8 mouse cellular contexts compared by ENCODE assay signal in the genomic region with DNA sequence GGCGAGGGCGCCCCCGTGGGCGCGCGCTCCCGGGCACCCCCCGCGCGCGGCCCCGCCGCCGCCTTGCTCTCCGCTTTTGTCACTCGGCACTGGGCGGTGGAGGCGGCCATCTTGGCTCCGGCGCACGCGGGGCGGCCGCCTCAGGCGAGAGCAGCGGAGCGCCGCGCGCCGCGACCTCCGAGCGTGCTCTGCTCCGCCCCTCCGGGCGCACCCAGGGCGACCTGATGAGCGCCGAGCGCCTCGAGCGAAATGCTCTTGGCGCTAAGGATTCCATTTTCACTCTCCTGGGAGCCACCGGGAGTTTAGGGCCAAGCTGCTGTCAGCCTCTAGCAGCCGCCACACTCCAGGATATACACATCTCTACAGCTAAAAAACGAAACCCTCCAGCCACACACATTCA. TPM values are rescaled to one million over a fixed set of nuclear protein-coding genes. Genes with fewer than 3 reads are reported as not detected.
DNase-seq lines count a peak whose midpoint lies in the region; ATAC-seq and TF ChIP-seq lines count a peak whose summit lies in the region.

No protein-coding gene starts in this region.

- under 1% methylated on average over 43 of the region's 47 CpGs for WGBS in forebrain, embryonic 10.5 days
- 0% methylated on average over 33 of the region's 47 CpGs for whole genome bisulfite sequencing in heart, embryonic 16.5 days
- 1% methylated on average over 36 of the region's 47 CpGs for WGBS in liver, postnatal 0 days (ENCODE audit: insufficient replicate concordance)
- WGBS in neural tube, embryonic 14.5 days: under 1% methylated on average over 45 of the region's 47 CpGs

- H3K27ac ChIP-seq in CH12.LX (ENCODE audit: insufficient read depth, low read depth): no peak overlapping the region
- H3K27ac ChIP-seq in forebrain, embryonic 10.5 days: peak overlapping the region; percentile 97
- peak overlapping the region; percentile 85 for H3K27ac ChIP-seq in heart, embryonic 16.5 days (ENCODE audit: low read length)
- peak overlapping the region; percentile 74 for H3K27ac ChIP-seq in liver, postnatal 0 days (ENCODE audit: low read depth)
- H3K27ac ChIP-seq in neural tube, embryonic 14.5 days (ENCODE audit: low read depth, low read length): peak overlapping the region; percentile 76

- H3K79me2 ChIP-seq in CH12.LX (replicated peaks; ENCODE audit: control insufficient read depth, extremely low read depth, insufficient read depth, poor library complexity, severe bottlenecking): peaks cover 22% of the 10 kb centered on the region

- in situ Hi-C loops in CH12.LX (cut with MboI; ENCODE audit: low pct_ligation_motif_present, low pct_unique_long_range_greater_than_20kb, low sequenced_read_pairs): no loop called here

- peaks cover 24 to 39% of the 10 kb centered on the region in 2 experiments for H3K36me3 ChIP-seq in CH12.LX (replicated peaks in 1 of 2; ENCODE audit: control insufficient read depth in 1 of 2, insufficient read depth in 1 of 2, low read length in 1 of 2)
- H3K36me3 ChIP-seq in forebrain, embryonic 10.5 days (replicated peaks): peaks cover 42% of the 10 kb centered on the region
- H3K36me3 ChIP-seq in heart, embryonic 16.5 days (ENCODE audit: control insufficient read depth, insufficient read depth): peaks cover 18% of the 10 kb centered on the region
- peaks cover 24% of the 10 kb centered on the region for H3K36me3 ChIP-seq in liver, postnatal 0 days (replicated peaks; ENCODE audit: insufficient read depth, low read length)
- peaks cover 28% of the 10 kb centered on the region for H3K36me3 ChIP-seq in neural tube, embryonic 14.5 days (ENCODE audit: control insufficient read depth, insufficient read depth, low read length)

- no peak for TF ChIP-seq EP300 in CH12.LX (IDR thresholded peaks at IDR 0.05; ENCODE audit: low read length)
- TF ChIP-seq EP300 in liver, postnatal 0 days (IDR thresholded peaks at IDR 0.05; ENCODE audit: low read depth): no peak

- TF ChIP-seq POLR2A in CH12.LX (IDR thresholded peaks at IDR 0.05; ENCODE audit: low read depth, low read length): peak; percentile 53; the same call in 1 of the 2 replicates

- H3K9ac ChIP-seq in CH12.LX (ENCODE audit: insufficient read depth, low read depth): peak overlapping the region; percentile 93
- H3K9ac ChIP-seq in heart, embryonic 16.5 days (ENCODE audit: low read length): peak overlapping the region; percentile 96
- H3K9ac ChIP-seq in liver, postnatal 0 days (replicated peaks): peak overlapping the region; percentile 95
- H3K9ac ChIP-seq in neural tube, embryonic 14.5 days (replicated peaks; ENCODE audit: low read depth, low read length): peak overlapping the region; percentile 92

- DNase-seq in CH12.LX (ENCODE audit: extremely low read depth): peak; percentile 79
- peak; percentile 76 for DNase-seq in c-Kit-negative CD71-positive TER-119-positive erythroid progenitor cells, embryonic 14.5 days (ENCODE audit: low read depth, low spot score)
- peak; percentile 85 for DNase-seq in forebrain, embryonic 10.5 days (ENCODE audit: extremely low spot score, low spot score)
- peak; percentile 91 to 95 for DNase-seq in kidney, postnatal 36 days
- peak; percentile 90 for DNase-seq in liver, postnatal 0 days
- peak; percentile 94 for DNase-seq in testis, postnatal 10 days (ENCODE audit: low spot score)

- H3K27me3 ChIP-seq in CH12.LX (replicated peaks): no peaks in the 10 kb centered on the region
- peaks cover 4% of the 10 kb centered on the region; the same call in 1 of the 2 replicates for H3K27me3 ChIP-seq in forebrain, embryonic 10.5 days (ENCODE audit: poor library complexity, severe bottlenecking)
- H3K27me3 ChIP-seq in heart, embryonic 16.5 days (ENCODE audit: control insufficient read depth, insufficient read depth, low read length): no peaks in the 10 kb centered on the region
- no peaks in the 10 kb centered on the region for H3K27me3 ChIP-seq in liver, postnatal 0 days (ENCODE audit: insufficient read depth, low read length)
- H3K27me3 ChIP-seq in neural tube, embryonic 14.5 days (ENCODE audit: control insufficient read depth, insufficient read depth, low read length): no peaks in the 10 kb centered on the region

- no peak for TF ChIP-seq RAD21 in CH12.LX (IDR thresholded peaks at IDR 0.05; ENCODE audit: low read depth, low read length)

- dilution Hi-C loops in CH12.LX (cut with MboI; ENCODE audit: extremely low pct_ligation_motif_present, extremely low pct_unique_long_range_greater_than_20kb, low sequenced_read_pairs): no loop called here

- peak overlapping the region; percentile 70 to 87 (median 86) for H3K4me3 ChIP-seq in CH12.LX (replicated peaks in 1 of 3; ENCODE audit: low read depth in 2 of 3, low read length in 2 of 3, poor library complexity in 1 of 3)
- H3K4me3 ChIP-seq in forebrain, embryonic 10.5 days: peak overlapping the region; percentile 96
- H3K4me3 ChIP-seq in heart, embryonic 16.5 days (ENCODE audit: low read length): peak overlapping the region; percentile 97
- H3K4me3 ChIP-seq in liver, postnatal 0 days (ENCODE audit: low read depth, low read length): peak overlapping the region; percentile 93
- peak overlapping the region; percentile 92 for H3K4me3 ChIP-seq in neural tube, embryonic 14.5 days (ENCODE audit: low read depth, low read length)

- H3K4me2 ChIP-seq in CH12.LX (ENCODE audit: insufficient read depth, low read depth, poor library complexity, severe bottlenecking): peak overlapping the region; percentile 72
- H3K4me2 ChIP-seq in heart, embryonic 16.5 days (ENCODE audit: low read depth, low read length): peak overlapping the region; percentile 65
- peak overlapping the region; percentile 78 for H3K4me2 ChIP-seq in liver, postnatal 0 days (ENCODE audit: low read depth, low read length)
- H3K4me2 ChIP-seq in neural tube, embryonic 14.5 days (ENCODE audit: low read depth, low read length): peak overlapping the region; percentile 57

- peak; percentile 91 for ATAC-seq in heart, embryonic 16.5 days (replicated peaks; ENCODE audit: extremely low read depth, insufficient read depth, low FRiP score)
- peak; percentile 94 for ATAC-seq in liver, postnatal 0 days
- ATAC-seq in neural tube, embryonic 14.5 days (ENCODE audit: low read depth): peak; percentile 96

- H3K4me1 ChIP-seq in CH12.LX (ENCODE audit: control insufficient read depth in 1 of 2, insufficient read depth in 2 of 2): peaks cover 9 to 24% of the 10 kb centered on the region in 2 experiments
- H3K4me1 ChIP-seq in forebrain, embryonic 10.5 days: peaks cover 45% of the 10 kb centered on the region
- H3K4me1 ChIP-seq in heart, embryonic 16.5 days (ENCODE audit: control insufficient read depth, insufficient read depth, low read length): peaks cover 17% of the 10 kb centered on the region
- peaks cover 33% of the 10 kb centered on the region for H3K4me1 ChIP-seq in liver, postnatal 0 days (ENCODE audit: insufficient read depth)
- H3K4me1 ChIP-seq in neural tube, embryonic 14.5 days (ENCODE audit: control insufficient read depth, insufficient read depth, low read length): peaks cover 20% of the 10 kb centered on the region

- H3K9me3 ChIP-seq in CH12.LX (replicated peaks; ENCODE audit: low read length): no peaks in the 10 kb centered on the region
- H3K9me3 ChIP-seq in forebrain, embryonic 10.5 days: no peaks in the 10 kb centered on the region
- H3K9me3 ChIP-seq in heart, embryonic 16.5 days (replicated peaks; ENCODE audit: control insufficient read depth, low read length): no peaks in the 10 kb centered on the region
- no peaks in the 10 kb centered on the region for H3K9me3 ChIP-seq in liver, postnatal 0 days (ENCODE audit: low read length)
- H3K9me3 ChIP-seq in neural tube, embryonic 14.5 days (ENCODE audit: control insufficient read depth, low read length): no peaks in the 10 kb centered on the region

- TF ChIP-seq CTCF in CH12.LX (conservative IDR thresholded peaks at IDR 0.05 in 1 of 2, IDR thresholded peaks at IDR 0.05 in 1 of 2; ENCODE audit: low read depth in 2 of 2, low read length in 2 of 2): no peak
- 0 out of 2 replicates have a peak, but pooled peaks have one; percentile 8 for TF ChIP-seq CTCF in liver, postnatal 0 days (IDR thresholded peaks at IDR 0.05; ENCODE audit: low read depth)

RNA-seq across cellular contexts. Expression of gene Akap8l, which starts 13.9 kb away (rescaled TPM):
- total RNA-seq in CH12.LX (2012; rRNA removed): 32.0 and 41.4 TPM in 2 replicates
- 29.6 and 30.1 TPM in 2 replicates for total RNA-seq in CH12.LX (2014; rRNA removed)
- 43.4 and 51.2 TPM in 2 replicates for polyA plus RNA-seq in CH12.LX (2012; ENCODE audit: insufficient read length, low read depth)
- polyA plus RNA-seq in forebrain, embryonic 10.5 days (2016; fragmentation: Nextera tagmentation; extraction: Ambion mirVana): 79.0 and 79.9 TPM in 2 replicates
- 99.2 and 107 TPM in 2 replicates for polyA plus RNA-seq in heart, embryonic 16.5 days (2015; fragmentation: Nextera tagmentation; extraction: Ambion mirVana)
- polyA plus RNA-seq in liver, postnatal 0 days (2015; fragmentation: Nextera tagmentation; extraction: Ambion mirVana): 21.5 and 23.8 TPM in 2 replicates
- 123 and 158 TPM in 2 replicates for polyA plus RNA-seq in neural tube, embryonic 14.5 days (2014; fragmentation: Nextera tagmentation; extraction: Ambion mirVana)

RNA-seq across cellular contexts. Expression of gene Wiz, which starts 24.9 kb away (rescaled TPM):
- total RNA-seq in CH12.LX (2012; rRNA removed) (4.4 and 4.5 TPM in 2 replicates), CH12.LX (2014; rRNA removed) (1.0 and 1.2 TPM in 2 replicates)
- 20.4 and 25.4 TPM in 2 replicates for polyA plus RNA-seq in CH12.LX (2012; ENCODE audit: insufficient read length, low read depth)
- 24.9 and 25.9 TPM in 2 replicates for polyA plus RNA-seq in forebrain, embryonic 10.5 days (2016; fragmentation: Nextera tagmentation; extraction: Ambion mirVana)
- 10.5 and 11.1 TPM in 2 replicates for polyA plus RNA-seq in heart, embryonic 16.5 days (2015; fragmentation: Nextera tagmentation; extraction: Ambion mirVana)
- 2.7 and 3.2 TPM in 2 replicates for polyA plus RNA-seq in liver, postnatal 0 days (2015; fragmentation: Nextera tagmentation; extraction: Ambion mirVana)
- polyA plus RNA-seq in neural tube, embryonic 14.5 days (2014; fragmentation: Nextera tagmentation; extraction: Ambion mirVana): 46.2 and 46.8 TPM in 2 replicates

RNA-seq across cellular contexts. Expression of gene Rasal3, which starts 39.1 kb away (rescaled TPM):
- total RNA-seq in CH12.LX (2012; rRNA removed) (27.5 and 40.5 TPM in 2 replicates), CH12.LX (2014; rRNA removed) (18.1 and 18.6 TPM in 2 replicates)
- 77.6 and 83.2 TPM in 2 replicates for polyA plus RNA-seq in CH12.LX (2012; ENCODE audit: insufficient read length, low read depth)
- 0.50 and 0.52 TPM in 2 replicates for polyA plus RNA-seq in forebrain, embryonic 10.5 days (2016; fragmentation: Nextera tagmentation; extraction: Ambion mirVana)
- polyA plus RNA-seq in heart, embryonic 16.5 days (2015; fragmentation: Nextera tagmentation; extraction: Ambion mirVana): 5.8 and 13.9 TPM in 2 replicates
- 2.9 and 3.1 TPM in 2 replicates for polyA plus RNA-seq in liver, postnatal 0 days (2015; fragmentation: Nextera tagmentation; extraction: Ambion mirVana)
- 0.41 and 0.42 TPM in 2 replicates for polyA plus RNA-seq in neural tube, embryonic 14.5 days (2014; fragmentation: Nextera tagmentation; extraction: Ambion mirVana)

RNA-seq across cellular contexts. Expression of gene Akap8, which starts 43.3 kb away (rescaled TPM):
- total RNA-seq in CH12.LX (2012; rRNA removed): 62.5 and 85.8 TPM in 2 replicates
- 75.2 and 80.2 TPM in 2 replicates for total RNA-seq in CH12.LX (2014; rRNA removed)
- polyA plus RNA-seq in CH12.LX (2012; ENCODE audit: insufficient read length, low read depth): 146 and 174 TPM in 2 replicates
- 144 and 147 TPM in 2 replicates for polyA plus RNA-seq in forebrain, embryonic 10.5 days (2016; fragmentation: Nextera tagmentation; extraction: Ambion mirVana)
- polyA plus RNA-seq in heart, embryonic 16.5 days (2015; fragmentation: Nextera tagmentation; extraction: Ambion mirVana): 75.8 and 81.4 TPM in 2 replicates
- 14.5 and 17.3 TPM in 2 replicates for polyA plus RNA-seq in liver, postnatal 0 days (2015; fragmentation: Nextera tagmentation; extraction: Ambion mirVana)
- 58.4 and 67.0 TPM in 2 replicates for polyA plus RNA-seq in neural tube, embryonic 14.5 days (2014; fragmentation: Nextera tagmentation; extraction: Ambion mirVana)

RNA-seq across cellular contexts. Expression of gene Pglyrp2, which starts 59.6 kb away (rescaled TPM):
- total RNA-seq in CH12.LX (2012; rRNA removed) (1.2 and 2.0 TPM in 2 replicates), CH12.LX (2014; rRNA removed) (3.5 and 4.1 TPM in 2 replicates)
- 4.1 and 5.8 TPM in 2 replicates for polyA plus RNA-seq in CH12.LX (2012; ENCODE audit: insufficient read length, low read depth)
- 0.07 TPM in 1 of 2 replicates, not detected in the other for polyA plus RNA-seq in forebrain, embryonic 10.5 days (2016; fragmentation: Nextera tagmentation; extraction: Ambion mirVana)
- 1.5 and 3.0 TPM in 2 replicates for polyA plus RNA-seq in heart, embryonic 16.5 days (2015; fragmentation: Nextera tagmentation; extraction: Ambion mirVana)
- 48.4 and 53.7 TPM in 2 replicates for polyA plus RNA-seq in liver, postnatal 0 days (2015; fragmentation: Nextera tagmentation; extraction: Ambion mirVana)
- not detected in 2 replicates for polyA plus RNA-seq in neural tube, embryonic 14.5 days (2014; fragmentation: Nextera tagmentation; extraction: Ambion mirVana)
